Mouse (Mus musculus): ENCODE measurements around the gene Olfr283.
"Not testable (repeated sequence)": the region's sequence is repeated elsewhere in the genome, so short reads cannot be mapped to it uniquely, and the experiment has no call there.

Gene Olfr283

GRCm38 (mm10) chr15:98380846-98381245 lies at the start of gene Olfr283:
Olfr283 (minus strand) TSS chr15:98380946.
- no peak for DNase-seq

GRCm38 (mm10) chr15:98425188-98425587 lies 44.4 kb upstream of the Olfr283 start:
- no peak for DNase-seq

GRCm38 (mm10) chr15:98424753-98425152 lies 44.0 kb upstream of the Olfr283 start:
- no peak for DNase-seq

GRCm38 (mm10) chr15:98424326-98424725 lies 43.6 kb upstream of the Olfr283 start:
- no peak for DNase-seq

GRCm38 (mm10) chr15:98420897-98421296 lies 40.2 kb upstream of the Olfr283 start:
- DNase-seq, result no peak

DNA sequence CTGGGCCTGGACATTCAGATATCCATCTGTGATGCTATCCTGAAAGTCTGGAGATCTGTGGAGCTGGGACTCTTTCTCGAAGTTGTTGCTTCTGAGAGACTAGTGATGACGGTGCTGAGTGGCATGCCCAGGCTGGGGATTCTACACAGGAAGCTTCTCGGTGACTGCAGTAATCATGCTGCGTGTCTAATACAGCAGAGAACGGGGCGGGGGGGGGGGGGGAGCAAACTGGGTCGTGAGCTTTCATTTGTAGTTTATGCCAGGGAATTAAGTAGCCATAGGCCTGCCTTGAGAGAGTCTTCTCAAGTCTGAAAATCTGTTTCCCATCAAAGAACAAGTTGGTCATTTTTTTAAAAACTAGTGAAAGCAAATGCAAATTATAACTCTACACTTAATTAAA lies 37.4 kb upstream of the Olfr283 start:
- DNase-seq, result no peak

GRCm38 (mm10) chr15:98417285-98417684 lies 36.5 kb upstream of the Olfr283 start:
- DNase-seq, result peak in 1 of 2 experiments; percentile 2

- not testable (repeated sequence) for DNase-seq
These were observed 36.1 kb upstream of the Olfr283 start for GRCm38 (mm10) chr15:98416802-98417201.

DNA sequence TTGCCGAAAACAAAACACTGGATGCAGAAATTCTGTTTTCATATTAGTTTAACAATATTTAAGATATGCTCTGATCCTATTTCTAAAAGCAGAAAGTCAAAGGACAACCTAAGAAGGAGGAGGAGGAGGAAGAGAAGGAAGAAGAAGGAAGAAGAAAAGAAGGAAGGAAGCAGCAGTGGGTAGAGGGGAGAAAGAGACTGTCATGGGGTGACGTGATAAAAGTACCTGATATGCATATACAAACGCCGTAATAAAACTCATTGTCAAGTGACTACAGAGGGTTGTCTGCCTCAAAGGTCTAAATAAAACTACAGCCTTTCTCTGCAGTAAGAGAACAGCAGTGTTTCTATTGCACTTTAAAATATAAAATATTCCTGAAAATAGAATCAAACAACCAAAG lies 35.2 kb upstream of the Olfr283 start:
- DNase-seq, result no peak

GRCm38 (mm10) chr15:98410249-98410648 lies 29.5 kb upstream of the Olfr283 start:
- DNase-seq, result no peak

- no peak for DNase-seq
These were observed 28.9 kb upstream of the Olfr283 start for GRCm38 (mm10) chr15:98409635-98410034.

- DNase-seq, result peak; percentile 3 to 13
These were observed 27.8 kb upstream of the Olfr283 start for GRCm38 (mm10) chr15:98408406-98409060.

DNA sequence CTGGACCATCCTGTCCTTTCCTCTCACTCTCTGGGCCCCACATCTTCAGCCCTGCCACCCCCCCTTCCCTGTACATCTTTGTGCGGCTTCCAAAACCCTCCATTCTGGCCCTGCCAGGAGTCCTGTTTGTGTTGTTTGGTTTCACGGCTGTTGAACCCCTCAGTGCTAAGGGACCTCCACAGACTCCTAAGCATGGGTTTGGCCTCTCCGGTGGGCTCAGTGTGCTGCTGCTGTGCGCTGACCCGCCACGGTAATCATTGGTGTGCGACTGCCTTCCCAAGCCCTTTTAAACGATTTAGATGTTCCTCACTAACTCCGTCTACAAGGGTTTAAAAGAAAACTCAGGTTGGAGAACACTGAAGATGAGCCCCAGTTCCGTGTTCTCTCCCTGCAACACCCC lies 21.6 kb upstream of the Olfr283 start:
- DNase-seq, result no peak

DNA sequence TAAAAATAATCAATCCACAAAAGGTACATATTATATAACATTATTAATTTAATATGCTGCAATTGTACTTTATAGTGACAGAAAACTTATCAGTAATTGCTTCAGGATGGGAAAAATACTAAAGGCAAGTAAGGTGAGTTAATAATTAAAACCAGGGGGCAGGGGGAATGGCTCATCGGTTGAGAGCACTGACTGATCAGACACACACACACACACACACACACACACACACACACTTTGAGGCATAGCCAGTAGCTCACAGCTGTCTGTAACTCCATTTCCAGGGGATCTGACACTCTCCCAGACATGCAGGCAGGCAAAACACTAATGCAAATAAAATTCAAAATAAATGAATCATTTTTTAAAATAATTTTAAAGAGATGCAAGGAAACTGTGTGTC lies 16.4 kb upstream of the Olfr283 start:
- DNase-seq, result no peak

GRCm38 (mm10) chr15:98391903-98392187 lies 11.1 kb upstream of the Olfr283 start:
- no peak for DNase-seq

DNA sequence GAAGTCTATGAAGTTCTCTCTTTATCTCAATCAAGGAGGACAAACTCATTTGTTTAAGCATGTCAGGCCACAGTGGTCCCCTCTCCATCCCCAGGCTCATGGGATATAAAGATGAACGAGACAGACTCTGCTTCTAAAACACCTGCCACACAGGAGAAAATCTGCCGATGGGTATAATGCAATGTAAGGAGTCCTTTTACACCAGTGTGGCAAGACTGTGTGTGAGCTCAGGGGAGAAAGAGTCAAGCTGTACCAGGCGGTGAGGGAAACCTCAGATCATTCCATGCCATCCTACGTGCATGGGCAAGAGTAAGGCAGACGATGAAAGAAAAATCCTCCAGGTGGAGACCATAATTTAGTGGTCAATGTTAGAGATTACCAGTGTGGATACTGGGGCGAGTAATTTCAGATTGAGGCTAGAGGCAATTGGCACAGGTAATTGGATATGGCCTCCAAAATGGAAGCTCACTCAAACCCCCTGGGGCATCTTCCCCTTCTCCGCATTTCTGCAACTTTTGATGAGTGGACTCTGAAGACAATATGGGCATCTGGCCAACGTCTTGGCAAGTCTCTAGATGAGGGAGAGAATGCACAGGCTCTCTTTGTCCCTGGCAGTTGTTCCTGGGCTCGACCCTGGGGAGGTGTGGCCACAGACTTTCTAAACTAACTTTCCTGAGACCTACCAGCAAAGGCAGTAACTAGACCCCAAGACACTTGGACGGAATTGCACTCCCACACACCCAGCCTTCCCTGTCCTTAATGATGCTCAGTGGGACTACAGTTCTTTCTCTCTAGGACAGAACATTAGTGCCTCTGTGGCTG lies 10.5 kb upstream of the Olfr283 start:
- no peak for DNase-seq

DNA sequence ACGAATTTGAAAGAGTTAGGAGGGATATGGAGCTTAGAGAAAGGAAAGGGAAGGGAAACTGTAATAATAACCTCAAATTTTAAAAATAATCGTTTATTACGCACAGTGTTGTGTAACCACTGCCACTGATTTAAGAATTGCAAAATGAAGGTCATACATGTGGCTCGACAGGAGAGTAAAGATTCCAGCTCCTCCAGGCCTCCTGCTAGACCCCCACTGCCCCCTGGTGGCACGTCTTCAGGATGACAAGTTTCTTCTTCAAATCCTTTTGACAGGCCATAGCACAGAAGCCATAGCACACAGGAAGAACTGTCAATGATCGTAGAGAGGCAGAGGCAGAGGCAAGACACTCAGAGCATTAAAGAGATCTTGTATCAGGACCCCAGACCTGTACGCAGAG lies 9.1 kb upstream of the Olfr283 start:
- DNase-seq, result peak; percentile 52 to 57

- no peak for DNase-seq
These were observed 6.9 kb upstream of the Olfr283 start for GRCm38 (mm10) chr15:98387621-98388020.

DNA sequence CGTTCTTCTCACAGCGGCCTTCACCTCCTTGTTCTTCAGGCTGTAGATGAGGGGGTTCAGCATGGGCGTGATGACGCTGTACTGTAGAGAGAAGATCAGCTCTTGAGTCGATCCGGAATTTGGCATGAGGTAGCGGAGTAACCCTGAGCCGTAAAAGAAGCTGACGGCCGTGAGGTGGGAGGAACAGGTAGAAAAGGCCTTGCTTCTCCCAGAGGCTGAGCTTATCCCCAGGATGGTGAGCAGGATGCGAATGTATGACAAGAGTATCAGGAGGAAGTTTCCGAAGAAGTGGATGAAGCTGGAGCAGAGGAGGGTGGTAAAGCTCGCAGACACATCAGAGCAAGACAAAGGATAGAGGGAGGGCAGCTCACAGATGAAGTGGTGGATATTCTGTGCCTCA lies 2.5 kb downstream of the Olfr283 start:
- no peak for DNase-seq

- DNase-seq, result no peak
These were observed 39.9 kb downstream of the Olfr283 start, which contains the start of gene Olfr284 for GRCm38 (mm10) chr15:98340887-98341286. Olfr284 (minus strand) TSS chr15:98340987.

All from cerebellum, adult 18-20 months (tissue).